Mouse (Mus musculus): ENCODE measurements around the gene Olfr1180.
"Not testable (repeated sequence)": the region's sequence is repeated elsewhere in the genome, so short reads cannot be mapped to it uniquely, and the experiment has no call there.

Olfr1180 gene

GRCm38 (mm10) chr2:88419051-88419450, at the start of gene Olfr1180:
Gene Olfr1180 (minus strand): TSS chr2:88419151.
- in situ Hi-C loops (cut with MboI): no loop called here

- in situ Hi-C loops (cut with MboI): not testable (repeated sequence)
These were observed 35.6 kb upstream of the Olfr1180 start, which contains the start of gene Olfr1183 for GRCm38 (mm10) chr2:88454567-88454966. Gene Olfr1183 (plus strand): TSS chr2:88454867.

- in situ Hi-C loops (cut with MboI): no loop called here
These were observed 30.1 kb upstream of the Olfr1180 start, which contains the start of gene Gm13757 for GRCm38 (mm10) chr2:88449031-88449430. Gene Gm13757 (minus strand): TSS chr2:88449131.

GRCm38 (mm10) chr2:88426071-88426470, 7.1 kb upstream of the Olfr1180 start, which contains the start of gene Olfr1181:
Gene Olfr1181 (minus strand): TSS chr2:88426171.
- in situ Hi-C loops (cut with MboI): no loop called here

GRCm38 (mm10) chr2:88406353-88406752, 12.6 kb downstream of the Olfr1180 start, which contains the start of gene Olfr1179:
Gene Olfr1179 (minus strand): TSS chr2:88406453.
- in situ Hi-C loops (cut with MboI): no loop called here

- in situ Hi-C loops (cut with MboI): no loop called here
These were observed 32.2 kb downstream of the Olfr1180 start, which contains the start of gene Olfr1178 for GRCm38 (mm10) chr2:88386762-88387161. Gene Olfr1178 (plus strand): TSS chr2:88387062.
